Mouse (Mus musculus) urinary bladder, postnatal 14 days (tissue): Measurements from ENCODE around the gene Slc27a1.

Experiments
- DNase-seq: peaks from one replicate; pipeline ENCODE4 v3.0.0; 2021; ENCODE audit warnings: low spot score

Gene Slc27a1

GRCm38 (mm10) chr8:71588762-71589161 is 20.1 kb downstream of the Slc27a1 start:
- no peak for DNase-seq

DNA sequence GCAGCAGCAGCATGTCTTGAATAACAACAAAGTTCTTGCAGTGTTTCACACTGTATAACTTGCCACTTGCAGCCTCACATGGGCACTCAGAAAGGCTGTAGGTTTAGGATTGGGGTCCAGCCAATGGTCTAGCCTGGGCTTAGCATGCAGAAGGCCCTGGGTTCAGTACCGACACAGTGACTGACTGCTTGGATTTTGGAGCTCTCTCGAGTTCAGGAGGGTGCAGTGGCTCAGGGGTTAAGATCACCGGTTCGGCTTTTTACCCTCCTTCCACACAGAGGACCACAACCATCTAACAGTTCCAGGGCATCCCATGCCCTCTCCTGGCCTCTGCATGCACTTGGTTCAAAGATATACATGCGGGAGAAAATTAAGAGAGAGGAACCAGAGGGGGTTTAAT is 22.3 kb downstream of the Slc27a1 start:
- DNase-seq, result no peak

GRCm38 (mm10) chr8:71591471-71592373 is 23.0 kb downstream of the Slc27a1 start, which contains the start of gene Pgls:
Pgls (plus strand) TSS chr8:71592176.
- peak; percentile 96 for DNase-seq

GRCm38 (mm10) chr8:71592374-71593170 is 23.9 kb downstream of the Slc27a1 start:
- DNase-seq, result peak; percentile 73

GRCm38 (mm10) chr8:71593556-71594323 is 25.1 kb downstream of the Slc27a1 start:
- no peak for DNase-seq

- DNase-seq, result no peak
These were observed 25.6 kb downstream of the Slc27a1 start for GRCm38 (mm10) chr8:71594324-71594722.

- peak; percentile 89 for DNase-seq
These were observed 27.2 kb downstream of the Slc27a1 start for GRCm38 (mm10) chr8:71595862-71596261.

DNA sequence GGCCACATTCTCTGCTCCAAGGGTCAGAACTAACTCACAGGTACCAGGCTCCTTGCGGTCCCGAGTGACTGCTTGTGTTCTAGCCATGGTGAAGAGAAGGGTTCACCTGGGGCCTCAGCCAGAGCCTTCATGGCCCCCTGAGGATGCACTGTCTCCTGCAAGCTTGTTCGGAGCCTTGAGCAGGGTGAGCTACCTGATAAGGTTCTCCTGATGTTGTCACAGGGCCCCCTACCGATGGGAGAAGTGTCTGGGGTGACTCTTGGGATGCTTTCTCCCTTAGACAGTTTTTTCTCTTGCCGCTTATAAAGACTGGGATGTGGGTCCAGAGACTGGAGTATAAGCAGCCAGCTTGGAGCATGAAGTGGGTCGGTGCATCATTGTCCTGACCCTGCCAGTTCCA is 27.7 kb downstream of the Slc27a1 start:
- no peak for DNase-seq

DNA sequence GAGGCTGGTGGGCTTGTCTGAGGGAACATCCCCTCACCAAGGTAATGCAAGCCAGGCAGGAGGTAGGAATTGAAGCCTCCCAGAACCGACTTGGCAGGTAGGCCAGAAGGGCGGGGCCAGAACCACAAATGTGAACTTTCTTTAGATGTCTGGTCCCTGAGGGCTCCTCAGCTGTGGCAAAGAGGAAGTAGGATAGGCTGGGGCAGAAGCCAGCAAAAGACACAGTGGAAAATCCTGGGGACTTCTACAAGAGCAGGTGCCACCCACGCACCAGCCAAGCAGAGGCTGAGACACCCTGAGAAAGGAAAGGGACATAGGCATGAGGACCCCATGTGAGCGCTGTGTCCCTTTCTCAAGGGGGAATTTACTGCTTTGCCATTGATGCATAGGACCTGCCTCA is 28.1 kb downstream of the Slc27a1 start:
- DNase-seq, result no peak

GRCm38 (mm10) chr8:71597451-71597850 is 28.8 kb downstream of the Slc27a1 start, which contains the start of gene Fam129c:
Fam129c (plus strand) TSS chr8:71597648.
- no peak for DNase-seq

GRCm38 (mm10) chr8:71598375-71598774 is 29.7 kb downstream of the Slc27a1 start:
- DNase-seq, result no peak

DNA sequence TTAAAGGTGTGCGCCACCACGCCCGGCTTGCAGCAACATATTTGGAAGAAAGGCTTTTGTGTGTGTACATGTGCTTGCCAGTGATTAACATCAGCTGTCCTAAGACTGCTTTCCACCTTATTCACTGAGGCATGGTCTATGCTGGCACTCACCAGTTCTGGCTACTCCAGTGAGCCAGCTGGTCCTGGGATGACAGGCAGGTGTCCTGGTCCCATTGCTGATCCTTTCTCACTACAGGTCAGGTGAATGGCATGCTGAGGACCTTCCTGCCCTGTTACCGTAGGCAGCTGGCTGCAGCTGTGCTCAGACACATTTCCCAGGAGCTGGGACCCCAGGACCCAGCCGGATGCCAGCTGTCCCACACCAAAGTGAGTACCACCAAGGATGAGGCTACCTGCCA is 30.2 kb downstream of the Slc27a1 start:
- no peak for DNase-seq

DNA sequence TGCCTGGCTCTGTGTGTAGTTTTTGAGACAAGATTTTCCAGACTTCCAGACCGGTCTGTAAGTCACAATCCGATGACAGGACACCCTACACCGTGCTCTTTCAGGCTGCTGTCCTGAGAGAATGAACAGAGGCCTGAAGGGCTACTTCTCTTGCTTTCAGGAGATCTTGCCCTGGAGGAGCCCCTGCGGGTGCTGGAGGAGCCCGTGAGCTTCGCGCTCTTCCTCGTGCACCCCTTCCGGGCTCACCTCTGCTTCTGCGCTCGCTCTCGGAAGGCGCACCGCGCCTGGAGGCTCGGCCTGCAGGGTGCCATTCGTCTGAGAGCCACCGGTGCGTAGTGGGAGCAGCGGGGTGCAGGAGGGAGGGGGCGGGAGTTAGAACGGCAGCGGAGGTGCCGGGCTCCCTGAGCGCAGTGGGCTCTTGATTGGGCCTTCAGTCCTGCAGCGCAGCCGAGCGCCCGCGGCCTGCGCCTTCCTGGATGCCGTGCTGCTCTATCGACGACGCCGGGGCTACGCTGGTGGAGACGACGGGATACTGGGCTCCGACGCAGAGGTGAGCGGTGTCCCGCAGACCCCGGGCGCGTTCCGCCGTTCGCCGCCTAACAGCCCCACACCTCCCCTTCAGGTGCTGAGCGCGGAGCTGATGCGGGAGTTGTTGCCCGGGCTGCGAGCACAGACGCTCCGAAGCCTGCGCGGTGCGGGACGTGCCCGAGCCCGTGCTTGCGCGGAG is 33.4 kb downstream of the Slc27a1 start:
- no peak for DNase-seq

DNA sequence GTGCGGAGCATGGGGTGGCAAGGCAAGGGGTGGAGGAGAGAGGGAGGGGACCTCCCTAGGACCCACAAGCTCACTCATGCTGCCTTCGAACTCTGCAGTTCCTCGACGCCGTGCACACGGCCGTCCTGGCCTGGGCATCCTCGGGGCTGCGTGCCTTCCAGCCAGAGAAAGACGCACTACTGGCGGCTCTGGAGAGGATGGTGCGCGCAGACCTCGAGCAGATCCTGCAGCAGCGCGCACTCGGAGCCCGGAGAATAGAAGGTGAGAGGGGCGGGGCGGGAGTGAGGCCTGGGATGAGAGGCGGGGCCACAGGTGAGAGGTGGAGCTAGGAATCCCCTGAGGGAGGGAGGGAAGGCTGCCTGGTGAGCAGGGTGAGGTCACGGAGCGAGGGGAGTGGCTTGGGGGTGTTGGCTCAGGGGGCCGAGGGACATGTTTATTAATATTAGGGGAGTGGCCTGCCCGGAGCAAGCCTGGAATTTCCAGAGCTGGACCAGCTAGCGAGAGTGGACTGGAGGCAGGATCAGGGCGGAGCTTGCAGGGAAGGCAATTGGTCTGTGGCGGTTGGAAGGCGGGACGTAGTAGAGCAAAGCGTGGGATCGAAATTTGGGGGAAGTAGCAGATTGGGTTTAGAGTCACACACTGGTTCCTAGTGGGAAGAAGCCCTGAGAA is 34.1 kb downstream of the Slc27a1 start:
- DNase-seq, result peak; percentile 88

GRCm38 (mm10) chr8:71604021-71604420 is 35.3 kb downstream of the Slc27a1 start:
- DNase-seq, result no peak

DNA sequence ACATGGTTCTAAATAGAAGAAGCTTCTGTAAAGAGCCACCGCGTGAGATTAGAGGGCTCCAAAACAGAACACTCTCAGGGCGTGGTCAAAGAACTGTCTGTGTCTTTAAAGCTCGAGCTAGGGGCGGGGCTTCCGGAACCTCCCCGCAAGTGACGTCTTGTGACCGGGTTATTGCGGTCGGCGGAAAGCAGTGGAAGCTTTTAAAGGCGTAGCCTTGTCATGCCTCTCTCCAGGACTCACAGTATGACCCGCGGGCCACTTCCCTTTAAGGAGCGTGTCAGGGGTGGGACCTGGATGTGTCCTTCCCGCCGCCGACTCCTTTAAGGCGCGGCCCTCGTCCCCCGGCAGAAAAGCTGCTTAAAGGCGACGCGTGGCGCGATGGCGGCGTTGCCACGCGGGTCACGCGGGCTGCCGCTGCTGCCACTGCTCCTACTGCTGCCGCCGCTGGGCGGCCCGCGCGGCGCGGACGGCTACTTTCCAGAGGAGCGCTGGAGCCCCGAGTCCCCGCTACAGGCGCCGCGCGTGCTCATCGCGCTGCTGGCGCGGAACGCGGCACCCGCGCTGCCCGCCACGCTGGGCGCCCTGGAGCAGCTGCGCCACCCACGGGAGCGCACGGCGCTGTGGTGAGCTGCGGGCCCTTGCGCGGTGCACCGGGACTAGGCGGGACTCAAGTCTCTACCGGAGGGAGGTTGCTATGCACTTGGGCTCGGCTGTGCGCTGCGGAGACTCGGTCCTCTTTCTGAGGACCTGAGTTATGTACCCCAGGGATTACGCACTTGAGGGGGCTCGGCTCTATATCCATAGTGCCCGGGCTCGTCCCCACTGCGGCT is 42.4 kb downstream of the Slc27a1 start, which contains the start of gene Colgalt1:
Colgalt1 (plus strand) TSS at position 177 of the 830 bp plus-strand sequence.
- peak; percentile 98 for DNase-seq

GRCm38 (mm10) chr8:71612141-71612540 is 43.5 kb downstream of the Slc27a1 start:
- no peak for DNase-seq

GRCm38 (mm10) chr8:71613418-71613817 is 44.7 kb downstream of the Slc27a1 start:
- DNase-seq, result no peak

- no peak for DNase-seq
These were observed 51.1 kb downstream of the Slc27a1 start for GRCm38 (mm10) chr8:71619786-71620185.

DNA sequence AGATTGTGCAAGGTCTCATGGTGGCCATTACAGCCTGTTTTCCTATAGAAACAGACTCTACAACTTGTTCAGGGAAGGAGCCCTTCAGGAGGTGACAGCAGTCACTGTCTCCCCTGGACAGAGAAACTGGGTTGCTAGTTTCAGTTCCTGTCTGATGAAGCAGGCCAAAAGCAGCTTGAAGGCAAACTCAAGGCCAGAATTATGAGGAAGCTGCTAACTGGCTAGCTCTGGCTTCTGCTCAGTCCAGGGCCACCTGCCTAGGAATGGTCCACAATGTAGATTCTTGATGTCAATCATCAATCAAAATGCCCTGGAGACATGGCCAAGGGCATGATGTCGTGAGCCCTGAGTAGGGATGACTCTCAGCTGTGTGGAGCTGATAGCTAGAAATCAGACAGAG is 56.4 kb downstream of the Slc27a1 start:
- DNase-seq, result no peak
